Mouse (Mus musculus) myocyte (in vitro differentiated cells): ENCODE results near the gene Hopx. TPM values are rescaled to one million over a fixed set of nuclear protein-coding genes. Genes with fewer than 3 reads are reported as not detected.

Experiments used
- H3K27me3 ChIP-seq: one replicate; pipeline ENCODE4 v1.6.1; 2011; ENCODE audit not compliant: control insufficient read depth, insufficient read depth, insufficient read length
- H3K36me3 ChIP-seq: one replicate; pipeline ENCODE4 v1.6.1; 2011; ENCODE audit not compliant: control insufficient read depth, insufficient read depth
- H3K4me2 ChIP-seq: one replicate; pipeline ENCODE4 v1.6.1; 2011; ENCODE audit warnings: low read depth, control low read depth
- H3K4me3 ChIP-seq: one replicate; pipeline ENCODE4 v1.5.1; 2011; ENCODE audit warnings: mild to moderate bottlenecking, control low read depth, moderate library complexity
- H3K79me2 ChIP-seq: one replicate; pipeline ENCODE4 v1.6.1; 2011; ENCODE audit not compliant: control insufficient read depth, insufficient read depth
- H3ac ChIP-seq: one replicate; pipeline ENCODE4 v1.6.1; 2011; ENCODE audit not compliant: control insufficient read depth, insufficient read length
- CEBPB ChIP-seq: IDR thresholded peaks from 2 replicates; pipeline ENCODE4 v1.6.1; 2011; ENCODE audit warnings: mild to moderate bottlenecking, moderate library complexity; ENCODE audit not compliant: poor library complexity, insufficient read depth, severe bottlenecking
- E2F4 ChIP-seq: IDR thresholded peaks from one replicate; pipeline ENCODE4 v1.6.1; 2011; ENCODE audit warnings: mild to moderate bottlenecking, control low read depth, moderate library complexity; ENCODE audit not compliant: insufficient read depth
- MAX ChIP-seq: IDR thresholded peaks from one replicate; pipeline ENCODE4 v1.6.1; 2011; ENCODE audit warnings: low read depth, mild to moderate bottlenecking, control low read depth
- MYOD1 ChIP-seq, 3 experiments: IDR thresholded peaks; one replicate each; pipeline ENCODE4 v1.6.1; 2011; ENCODE audit warnings: control low read depth in 2 of 3, low read depth in 2 of 3, mild to moderate bottlenecking in 2 of 3, moderate library complexity in 1 of 3; ENCODE audit not compliant: insufficient read length in 2 of 3, control insufficient read depth in 1 of 3
- MYOG ChIP-seq, 3 experiments: IDR thresholded peaks; one replicate each; pipeline ENCODE4 v1.6.1; 2011; ENCODE audit warnings: control low read depth in 2 of 3, low read depth in 2 of 3, mild to moderate bottlenecking in 2 of 3; ENCODE audit not compliant: insufficient read length in 2 of 3, control insufficient read depth in 1 of 3, insufficient read depth in 1 of 3
- POLR2A ChIP-seq: IDR thresholded peaks from one replicate; pipeline ENCODE4 v1.6.1; 2011; ENCODE audit warnings: low read depth, mild to moderate bottlenecking, control low read depth, moderate library complexity; ENCODE audit not compliant: insufficient read length
- POLR2AphosphoS2 ChIP-seq: IDR thresholded peaks from one replicate; pipeline ENCODE4 v1.6.1; 2011; ENCODE audit warnings: low read depth, control low read depth; ENCODE audit not compliant: insufficient read length
- REST ChIP-seq: IDR thresholded peaks from one replicate; pipeline ENCODE4 v1.6.1; 2011; ENCODE audit warnings: mild to moderate bottlenecking, control low read depth, moderate library complexity; ENCODE audit not compliant: insufficient read depth, insufficient read length
- SRF ChIP-seq: IDR thresholded peaks from one replicate; pipeline ENCODE4 v1.6.1; 2011; ENCODE audit warnings: low read depth; ENCODE audit not compliant: control insufficient read depth, insufficient read length
- TCF12 ChIP-seq: IDR thresholded peaks from one replicate; pipeline ENCODE4 v1.6.1; 2011; ENCODE audit warnings: mild to moderate bottlenecking, control low read depth; ENCODE audit not compliant: poor library complexity, insufficient read depth, severe bottlenecking
- TCF3 ChIP-seq: IDR thresholded peaks from one replicate; pipeline ENCODE4 v1.6.1; 2011; ENCODE audit warnings: low read depth, control low read depth; ENCODE audit not compliant: insufficient read length
- USF1 ChIP-seq: IDR thresholded peaks from one replicate; pipeline ENCODE4 v1.6.1; 2011; ENCODE audit warnings: low read depth, mild to moderate bottlenecking, control low read depth, moderate library complexity
- polyA plus RNA-seq: library from polyadenylated mRNA; unstranded; fragments of >200 nt; fragmentation: generic; extraction: Trizol; gene quantifications from one replicate; pipeline ENCODE4 v1.2.1, GENCODE M21; 2012; ENCODE audit warnings: missing spikeins

Gene Hopx
- polyA plus RNA-seq, 1 experiment: 0.68 TPM

DNA sequence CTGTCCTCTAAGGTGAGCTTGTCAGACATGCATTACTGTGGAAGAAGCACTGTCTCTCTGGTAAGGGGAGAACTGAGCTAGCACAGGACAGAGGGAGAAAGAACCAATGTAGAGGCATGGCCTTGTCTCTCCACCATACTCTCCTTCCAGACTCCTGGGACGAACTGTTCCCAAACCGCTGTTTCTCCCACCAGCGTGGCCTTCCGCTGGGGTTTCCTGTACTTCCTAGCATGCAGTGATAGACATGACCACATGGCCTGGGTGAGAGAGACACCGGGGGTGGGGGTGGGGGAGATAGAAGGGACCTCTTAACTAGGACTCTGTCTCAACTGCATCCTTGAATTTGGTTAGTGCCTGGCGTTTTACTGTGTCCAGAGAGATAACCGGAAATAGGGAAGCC lies 5.8 kb upstream of the Hopx start:
- H3K4me2 ChIP-seq: no peak overlapping the region
- no peak overlapping the region for H3ac ChIP-seq

DNA sequence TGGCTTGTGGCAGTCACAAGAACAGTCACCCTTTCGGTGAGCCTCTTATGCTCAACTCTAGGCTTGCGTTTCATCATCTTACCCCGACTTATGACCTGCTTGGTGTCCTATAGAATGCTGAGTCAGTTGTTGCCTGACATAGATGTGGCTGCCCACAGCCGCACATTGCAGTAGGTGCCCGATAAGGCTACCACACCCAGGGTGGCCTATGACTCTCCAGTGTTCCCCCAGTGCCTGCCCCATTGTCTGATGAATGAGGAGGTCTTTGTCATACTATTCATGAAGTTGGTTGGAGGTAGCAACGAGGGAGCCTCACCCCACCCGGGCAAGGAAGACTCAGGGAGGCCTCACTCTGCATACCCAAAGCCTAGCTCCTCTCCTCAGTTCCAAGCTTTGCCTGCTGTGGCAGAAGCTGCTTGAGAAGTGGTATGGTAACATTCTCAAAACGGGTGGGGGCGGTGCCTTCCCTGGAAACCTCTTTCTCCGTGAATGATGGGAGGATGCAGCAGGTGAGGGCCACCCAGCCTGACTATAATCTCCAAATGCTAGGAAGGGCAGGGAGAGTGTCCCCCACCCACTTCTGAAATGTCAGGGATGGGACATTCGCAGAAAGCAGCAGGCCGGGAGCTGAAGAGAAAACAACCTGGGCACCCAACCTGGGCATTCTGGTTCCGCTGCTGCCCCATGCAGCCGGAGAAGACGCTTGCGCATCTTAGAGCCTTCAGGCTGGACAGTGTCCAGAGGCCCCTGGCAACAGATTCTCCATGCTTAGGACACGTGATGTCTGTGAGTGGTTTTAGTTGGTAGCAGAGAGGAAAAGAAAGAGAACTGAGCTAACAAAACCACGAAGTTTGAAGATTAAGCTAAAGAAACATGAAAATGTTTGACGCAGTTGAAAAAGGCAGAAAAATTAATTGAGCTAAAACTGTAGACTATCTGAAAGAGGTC lies 4.8 kb upstream of the Hopx start:
- no peaks in the 10 kb centered on the region for H3K79me2 ChIP-seq
- no peak for TF ChIP-seq MYOG (IDR thresholded peaks at IDR 0.05; ENCODE audit: control insufficient read depth in 1 of 3, insufficient read depth in 1 of 3, insufficient read length in 2 of 3, low read depth in 2 of 3)
- no peak overlapping the region for H3ac ChIP-seq
- no peaks in the 10 kb centered on the region for H3K36me3 ChIP-seq
- H3K4me3 ChIP-seq: no peak overlapping the region
- no peaks in the 10 kb centered on the region for H3K27me3 ChIP-seq
- no peak overlapping the region for H3K4me2 ChIP-seq

More for the DNA sequence above, 5.8 kb upstream of the Hopx start:
- H3K27me3 ChIP-seq: no peaks in the 10 kb centered on the region
- H3K79me2 ChIP-seq: no peaks in the 10 kb centered on the region
- H3K36me3 ChIP-seq: no peaks in the 10 kb centered on the region
- H3K4me3 ChIP-seq: no peak overlapping the region
- TF ChIP-seq POLR2A (no peak), MAX (no peak), TCF3 (no peak), SRF (no peak), REST (no peak), E2F4 (no peak)

DNA sequence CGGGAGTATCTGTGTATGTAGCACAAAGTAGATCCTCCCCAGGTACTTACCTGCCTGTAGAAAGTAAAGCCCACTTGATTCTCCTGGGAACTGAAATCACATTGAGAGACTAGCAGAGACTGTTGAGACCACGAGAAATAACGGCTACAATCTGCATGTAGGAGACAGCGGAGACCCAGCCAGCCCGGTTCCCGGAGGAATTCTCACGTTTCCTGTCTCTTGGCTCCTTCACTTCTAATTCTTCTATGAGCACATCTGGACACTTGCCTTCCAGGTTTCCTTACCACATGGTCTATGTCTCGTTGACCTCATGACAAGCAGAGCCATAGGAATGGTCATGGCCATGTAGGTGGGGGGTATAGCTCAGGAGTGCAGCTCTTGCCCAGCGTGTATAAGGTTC lies 811 bp upstream of the Hopx start:
- Histone ChIP-seq H3K4me3 (no peak overlapping the region), H3K79me2 (no peaks in the 10 kb centered on the region), H3ac (no peak overlapping the region), H3K27me3 (no peaks in the 10 kb centered on the region), H3K4me2 (no peak overlapping the region), H3K36me3 (no peaks in the 10 kb centered on the region)
- TF ChIP-seq TCF3 (no peak), MYOD1 (IDR thresholded peaks at IDR 0.05; ENCODE audit: control insufficient read depth in 1 of 3, insufficient read length in 2 of 3, low read depth in 2 of 3) (no peak), POLR2A (no peak), USF1 (no peak), MYOG (IDR thresholded peaks at IDR 0.05; ENCODE audit: control insufficient read depth in 1 of 3, insufficient read depth in 1 of 3, insufficient read length in 2 of 3, low read depth in 2 of 3) (no peak), POLR2AphosphoS2 (no peak)

DNA sequence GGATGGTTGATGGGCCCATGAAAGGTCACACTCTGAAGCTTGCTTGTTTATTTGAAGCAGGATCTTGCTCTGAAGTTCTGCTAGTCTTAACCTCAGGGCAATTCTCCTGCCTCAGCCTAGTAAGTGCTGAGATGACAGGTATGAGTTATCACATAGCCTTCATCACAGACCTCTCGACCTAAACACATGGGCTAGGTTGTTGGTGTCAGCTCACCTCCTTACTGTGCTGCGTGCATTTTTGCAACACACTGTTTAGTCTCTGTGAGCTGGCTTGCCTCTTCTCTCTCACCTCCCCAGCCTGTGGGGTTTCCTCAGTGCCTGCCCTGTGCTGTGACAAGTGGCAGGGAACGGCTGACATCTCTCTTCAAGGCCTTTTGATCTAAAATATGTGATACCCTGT lies 1.1 kb downstream of the Hopx start:
- Histone ChIP-seq H3K4me3 (no peak overlapping the region), H3K36me3 (no peaks in the 10 kb centered on the region), H3ac (no peak overlapping the region), H3K79me2 (no peaks in the 10 kb centered on the region), H3K27me3 (no peaks in the 10 kb centered on the region), H3K4me2 (no peak overlapping the region)
- TF ChIP-seq E2F4 (no peak), USF1 (no peak), REST (no peak), MYOG (IDR thresholded peaks at IDR 0.05; ENCODE audit: control insufficient read depth in 1 of 3, insufficient read depth in 1 of 3, insufficient read length in 2 of 3, low read depth in 2 of 3) (no peak), TCF3 (no peak), TCF12 (no peak), MAX (no peak), SRF (no peak), CEBPB (no peak), POLR2AphosphoS2 (no peak), POLR2A (no peak), MYOD1 (IDR thresholded peaks at IDR 0.05; ENCODE audit: control insufficient read depth in 1 of 3, insufficient read length in 2 of 3, low read depth in 2 of 3) (no peak)

DNA sequence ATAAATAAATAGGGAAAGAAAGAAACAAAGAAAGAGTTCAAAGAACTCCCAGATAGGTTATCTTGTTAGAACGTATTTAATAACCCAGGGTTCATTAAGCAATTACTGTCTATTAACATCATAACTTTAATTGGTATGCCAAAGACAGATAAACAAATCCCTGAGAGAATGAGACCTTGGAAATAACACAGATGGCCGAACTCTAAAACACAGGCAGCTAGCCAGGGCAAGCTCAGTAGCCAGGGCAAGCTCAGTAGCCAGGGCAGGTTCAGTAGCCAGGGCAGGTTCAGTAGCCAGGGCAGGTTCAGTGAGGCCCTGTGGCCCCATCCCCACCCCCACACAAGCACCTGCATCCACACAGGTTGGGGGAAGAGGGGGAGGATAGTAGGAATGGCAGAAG lies 2.9 kb downstream of the Hopx start:
- Histone ChIP-seq H3K79me2 (no peaks in the 10 kb centered on the region), H3K4me2 (no peak overlapping the region), H3K27me3 (no peaks in the 10 kb centered on the region), H3ac (no peak overlapping the region), H3K4me3 (no peak overlapping the region), H3K36me3 (no peaks in the 10 kb centered on the region)
- TF ChIP-seq CEBPB (no peak), TCF3 (no peak), REST (no peak), E2F4 (no peak), MYOD1 (IDR thresholded peaks at IDR 0.05; ENCODE audit: control insufficient read depth in 1 of 3, insufficient read length in 2 of 3, low read depth in 2 of 3) (no peak), MYOG (IDR thresholded peaks at IDR 0.05; ENCODE audit: control insufficient read depth in 1 of 3, insufficient read depth in 1 of 3, insufficient read length in 2 of 3, low read depth in 2 of 3) (no peak), POLR2A (no peak), USF1 (no peak), POLR2AphosphoS2 (no peak), TCF12 (no peak), SRF (no peak), MAX (no peak)
